Mouse (Mus musculus): ENCODE measurements around the gene Rflna.

- TF ChIP-seq POLR2A (IDR thresholded peaks at IDR 0.05; ENCODE audit: extremely low read depth, insufficient read depth, low read length), result no peak
- no peak for TF ChIP-seq CTCF (IDR thresholded peaks at IDR 0.05; ENCODE audit: low read depth, low read length)
These were observed 40.3 kb upstream of the Rflna start for GRCm38 (mm10) chr5:124962761-124963160.
